Mouse (Mus musculus) adrenal gland, adult 2 months (tissue): ENCODE data around the gene Emp2. TPM values are rescaled to one million over a fixed set of nuclear protein-coding genes. Genes with fewer than 3 reads are reported as not detected.
A peak's percentile ranks its signal among the peaks of the same experiment; 100 is the strongest.

Experiments
- DNase-seq: peaks from one replicate; pipeline ENCODE4 v3.0.0; 2021
- long read RNA-seq: library from polyadenylated mRNA; stranded (forward); transcript quantifications from one replicate; pipeline ENCODE4 v2.0.0, GENCODE M21; 2021
- polyA plus RNA-seq: library from polyadenylated mRNA; depleted of rRNA; stranded (reverse); fragments of >200 nt; gene quantifications from 2 replicates; pipeline ENCODE4 v1.2.3, GENCODE M21; 2012; rRNA removed
- total RNA-seq, 2 experiments: library from RNA; stranded (reverse); gene quantifications; 2 replicates each; pipeline ENCODE4 v1.2.3; 2021

The Emp2 gene
- total RNA-seq (1 to 10 TPM; 6.0 to 8.5 TPM), polyA plus RNA-seq (5.9 and 7.5 TPM in 2 replicates)
- long read RNA-seq, transcript Emp2-201 (5 exons, 3,440 nt), result major isoform, 7 of 8 reads
- long read RNA-seq, partial matches to known transcripts, result 1 of 8 reads
- long read RNA-seq, other reads (novel, unspliced or antisense), result 0 of 8 reads

- DNase-seq, result peak; percentile 78
These were observed at the start of gene Emp2 for GRCm38 (mm10) chr16:10313646-10314088. TSS of gene Emp2 (minus strand) at chr16:10313968.

DNA sequence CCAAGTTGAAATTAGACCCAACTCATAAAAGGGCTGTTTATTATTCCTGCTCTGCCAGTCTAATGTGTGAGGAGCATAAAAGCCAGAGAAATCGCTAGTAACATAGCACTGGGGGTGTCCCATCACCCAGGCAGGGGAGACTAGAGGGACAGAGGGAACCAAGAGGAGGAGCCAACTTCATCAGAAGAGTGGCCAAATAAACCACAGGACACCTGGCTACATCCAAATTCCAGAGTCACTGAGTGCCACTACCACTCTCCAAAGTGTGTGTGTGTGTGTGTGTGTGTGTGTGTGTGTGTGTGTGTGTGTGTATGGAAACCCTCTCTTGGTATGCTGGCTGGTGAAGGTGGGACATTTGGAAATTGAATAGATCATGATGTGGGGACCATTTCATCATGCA is 49.3 kb upstream of the Emp2 start:
- DNase-seq, result no peak

DNA sequence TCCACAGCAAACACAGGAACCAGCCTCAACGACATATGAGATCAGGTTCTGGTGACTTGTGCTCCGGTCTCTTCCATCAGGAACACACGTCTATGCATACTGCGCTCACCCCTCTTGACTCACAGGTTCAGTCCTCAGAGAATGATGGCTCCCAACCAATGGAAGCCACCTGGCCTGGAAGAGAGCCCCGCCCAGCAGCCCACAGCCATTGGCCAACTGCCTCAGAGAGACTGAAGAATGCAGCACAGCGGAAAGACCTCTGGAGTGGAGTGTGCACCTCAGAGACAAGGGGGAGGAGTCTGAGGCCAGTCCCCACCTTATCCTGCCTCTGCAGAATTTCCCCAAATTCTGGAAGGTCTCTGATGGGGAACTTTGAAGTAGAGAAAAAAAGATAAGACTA is 45.5 kb upstream of the Emp2 start:
- no peak for DNase-seq

- DNase-seq, result no peak
These were observed 44.5 kb upstream of the Emp2 start for GRCm38 (mm10) chr16:10358010-10358934.

DNA sequence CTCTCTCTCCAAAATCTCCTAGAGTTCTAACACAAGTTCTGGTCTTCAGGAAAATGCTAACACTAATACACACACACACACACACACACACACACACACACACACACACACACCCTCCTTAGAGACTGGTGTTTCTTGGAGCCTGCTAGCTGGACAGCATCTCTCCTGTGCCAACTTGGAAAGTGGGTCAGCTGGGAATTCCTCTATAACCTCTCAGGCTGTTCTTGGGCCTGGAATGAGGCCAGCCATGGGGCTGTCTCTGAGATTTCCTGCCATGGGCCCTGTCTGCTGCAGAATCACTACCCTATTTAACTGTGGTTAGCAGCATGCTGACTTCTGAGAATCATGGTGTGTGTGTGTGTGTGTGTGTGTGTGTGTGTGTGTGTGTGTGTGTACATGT is 41.2 kb upstream of the Emp2 start:
- DNase-seq, result peak; percentile 53

DNA sequence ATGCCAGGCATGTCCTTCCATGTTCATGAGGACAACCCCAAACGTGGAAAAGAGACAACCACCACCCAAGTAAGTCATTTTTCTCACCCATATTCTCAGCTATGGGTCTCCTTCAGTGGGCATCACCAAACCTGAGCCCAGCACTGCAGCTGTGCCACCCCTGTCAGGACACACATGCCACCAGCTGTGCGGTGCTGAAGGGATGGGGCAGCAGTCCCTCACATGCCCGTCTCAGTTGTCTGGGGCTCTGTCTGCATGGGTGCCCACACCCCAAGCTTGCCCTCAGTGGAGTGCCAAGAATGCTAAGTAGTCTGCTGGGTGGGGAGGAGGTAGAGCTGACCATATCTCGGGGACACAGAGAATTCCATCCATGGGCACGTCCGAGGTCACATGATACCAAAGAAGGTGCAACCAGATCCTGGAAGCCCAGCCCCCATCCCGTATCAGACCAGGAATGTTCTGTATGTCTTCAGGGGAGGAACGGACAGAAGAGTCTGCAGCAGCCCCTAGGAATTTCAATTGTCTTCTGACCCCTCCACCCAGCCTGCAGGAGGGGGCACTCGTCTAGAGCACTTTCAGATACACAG is 37.4 kb upstream of the Emp2 start:
- no peak for DNase-seq

GRCm38 (mm10) chr16:10349876-10350275 is 36.1 kb upstream of the Emp2 start:
- peak; percentile 49 for DNase-seq

DNA sequence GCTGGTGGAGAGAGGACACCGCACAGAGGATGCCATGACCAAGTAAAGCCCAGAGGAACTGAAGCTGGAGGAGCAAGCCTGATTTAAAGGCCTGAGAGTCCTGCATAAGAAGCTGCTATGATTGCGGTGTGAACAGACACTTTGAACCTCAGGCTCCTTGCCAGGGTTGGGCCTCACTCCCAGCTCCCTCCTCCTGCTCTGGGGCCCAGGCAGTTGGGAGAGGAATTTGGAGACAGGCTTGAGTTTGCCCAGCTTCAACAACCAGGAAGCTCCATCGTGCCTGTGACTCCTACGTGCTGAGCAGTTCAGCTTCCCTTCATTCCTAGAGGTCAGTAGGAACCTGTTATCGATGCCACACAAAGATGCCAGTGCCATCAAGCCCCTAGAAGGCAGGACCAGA is 35.7 kb upstream of the Emp2 start:
- DNase-seq, result peak; percentile 32

- peak; percentile 71 for DNase-seq
These were observed 33.8 kb upstream of the Emp2 start for GRCm38 (mm10) chr16:10347551-10347950.

DNA sequence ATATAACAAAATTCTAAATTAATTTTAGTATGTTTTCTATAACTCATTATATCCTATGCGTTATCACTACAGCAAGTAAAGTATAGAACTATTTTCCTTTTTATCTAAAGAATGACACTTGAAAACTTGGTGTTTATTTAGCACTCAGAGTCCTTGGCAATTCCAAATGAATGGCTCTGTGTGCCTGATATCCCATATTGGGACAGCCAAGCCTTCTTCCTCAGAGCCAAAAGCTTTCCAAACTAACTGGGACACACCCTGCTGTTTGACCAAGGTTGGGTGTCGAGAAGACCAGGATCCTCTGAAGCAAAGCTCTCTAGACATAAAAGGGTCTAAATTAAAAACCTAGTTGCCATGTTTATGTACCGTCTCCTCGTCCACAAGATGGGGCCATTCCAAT is 27.3 kb upstream of the Emp2 start:
- no peak for DNase-seq

- DNase-seq, result no peak
These were observed 26.2 kb upstream of the Emp2 start for GRCm38 (mm10) chr16:10339930-10340329.

DNA sequence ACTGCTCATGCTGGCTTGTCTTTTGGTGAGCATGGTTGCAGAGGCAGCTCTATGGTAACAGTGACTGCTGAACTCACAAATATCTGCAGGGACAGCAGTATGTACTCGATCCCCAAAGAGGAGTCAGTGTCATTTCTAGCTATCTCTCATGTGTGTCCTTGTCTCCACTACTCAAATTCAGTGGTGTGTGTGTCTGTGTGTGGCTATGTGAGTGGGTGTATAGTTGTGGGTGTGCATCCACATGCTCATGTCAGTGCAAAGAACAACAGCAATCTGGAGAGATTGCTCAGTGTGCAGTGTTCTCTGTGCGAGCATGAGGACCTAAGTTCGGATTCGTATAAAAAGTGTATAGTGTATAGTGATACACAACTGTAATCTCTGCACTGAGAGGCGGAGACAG is 24.8 kb upstream of the Emp2 start:
- DNase-seq, result no peak

- no peak for DNase-seq
These were observed 23.8 kb upstream of the Emp2 start for GRCm38 (mm10) chr16:10337422-10338197.

DNA sequence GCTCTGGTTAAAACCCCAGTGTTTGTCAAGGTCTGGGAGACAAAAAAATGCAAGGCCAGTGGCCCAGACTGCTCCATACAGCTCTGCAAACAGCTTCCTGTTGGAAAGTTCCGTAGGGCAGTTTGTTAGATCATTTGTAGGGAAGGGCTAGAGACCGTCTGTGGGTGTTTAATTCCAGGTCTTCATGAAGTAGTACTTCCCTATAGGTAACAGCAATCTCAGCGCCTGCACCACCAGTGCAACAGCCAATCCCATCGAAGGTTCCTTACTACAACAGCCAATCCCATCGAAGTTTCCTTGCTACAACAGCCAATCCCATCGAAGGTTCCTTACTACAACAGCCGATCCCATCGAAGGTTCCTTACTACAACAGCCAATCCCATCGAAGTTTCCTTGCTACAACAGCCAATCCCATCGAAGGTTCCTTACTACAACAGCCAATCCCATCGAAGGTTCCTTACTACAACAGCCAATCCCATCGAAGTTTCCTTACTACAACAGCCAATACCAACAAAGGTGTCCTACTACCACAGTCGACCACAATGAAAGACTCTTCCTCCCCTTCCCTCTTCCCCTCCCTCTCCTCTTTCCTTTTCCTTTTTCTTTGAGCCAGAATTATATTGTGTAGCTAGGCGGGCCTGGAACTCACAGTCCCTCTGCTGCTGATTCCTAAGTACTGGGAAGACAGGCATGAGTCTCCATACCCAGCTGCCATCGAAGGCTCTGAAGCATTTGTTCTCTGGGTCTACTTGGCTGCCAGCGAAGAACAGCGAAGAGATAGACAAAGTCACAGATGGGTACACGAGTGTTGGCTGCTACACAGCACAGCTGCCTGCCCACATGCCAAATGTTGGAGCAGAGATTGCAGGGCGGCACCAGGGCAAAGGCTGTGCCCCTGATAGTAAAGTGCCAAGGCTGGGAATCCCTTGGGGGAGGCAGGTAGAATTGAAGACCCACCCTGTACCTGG is 23.0 kb upstream of the Emp2 start:
- DNase-seq, result no peak

GRCm38 (mm10) chr16:10335953-10336352 is 22.2 kb upstream of the Emp2 start:
- DNase-seq, result no peak

DNA sequence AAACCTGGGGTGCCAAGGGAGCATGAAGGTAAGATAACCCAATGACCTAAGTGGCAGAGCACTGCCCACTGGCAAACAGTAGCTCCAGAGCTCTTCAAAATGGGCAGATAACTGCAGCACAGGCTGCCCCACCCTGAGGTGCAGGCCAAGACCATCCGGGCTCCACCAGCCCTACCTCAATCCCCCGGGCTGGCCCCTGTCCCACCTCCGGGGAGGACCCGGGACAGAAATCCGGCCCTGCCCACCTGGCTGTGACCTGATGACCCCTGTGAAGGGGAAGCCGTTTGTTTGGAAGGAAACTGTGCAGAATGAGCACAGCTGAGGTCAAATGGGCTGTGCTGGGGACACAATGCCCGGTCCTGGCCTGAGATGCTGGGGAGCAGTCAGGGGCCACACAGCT is 19.0 kb upstream of the Emp2 start:
- no peak for DNase-seq

GRCm38 (mm10) chr16:10330586-10331495 is 17.1 kb upstream of the Emp2 start:
- no peak for DNase-seq

GRCm38 (mm10) chr16:10327563-10328333 is 14.0 kb upstream of the Emp2 start:
- DNase-seq, result no peak

DNA sequence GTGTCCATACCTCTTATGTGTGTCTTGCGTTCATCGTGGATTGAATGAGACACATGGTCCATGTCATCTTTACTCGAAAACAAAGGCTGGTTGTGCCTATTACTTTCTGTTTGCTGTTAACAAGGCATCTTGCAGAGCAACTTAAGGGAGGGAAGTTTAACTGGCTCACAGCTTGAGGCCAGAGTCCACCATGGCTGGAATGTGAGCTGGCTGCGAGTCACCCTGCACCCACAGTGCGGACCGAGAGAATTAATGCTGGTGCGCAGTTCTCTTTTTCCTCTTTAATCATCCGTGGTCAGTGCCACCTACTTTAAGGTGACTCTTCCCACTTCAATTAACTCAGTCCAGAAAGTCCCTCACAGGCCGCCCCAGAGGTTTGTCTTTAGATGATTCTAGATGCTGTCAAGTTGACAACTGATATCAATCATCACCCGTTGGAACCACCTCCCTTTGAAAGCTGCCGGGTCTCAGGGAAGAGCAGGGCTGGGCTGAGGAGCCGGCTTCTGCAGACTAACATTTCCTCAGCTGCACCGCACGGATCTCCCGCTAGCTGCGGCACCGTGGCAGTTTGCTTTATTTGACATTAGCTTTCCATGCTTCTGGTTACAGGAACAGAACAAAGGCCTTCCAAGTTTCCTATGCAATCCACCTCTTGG is 6.3 kb upstream of the Emp2 start:
- no peak for DNase-seq
